ENCODE assay signal across 9 mouse cellular contexts in genomic region chr6:134981231-134982062, GRCm38 (mm10). TPM values are rescaled to one million over a fixed set of nuclear protein-coding genes. Genes with fewer than 3 reads are reported as not detected.
A peak's percentile ranks its signal among the peaks of the same experiment; 100 is the strongest.
DNase-seq lines count a peak whose midpoint lies in the region; ATAC-seq and TF ChIP-seq lines count a peak whose summit lies in the region.
"Had no signal": no experiment of that assay in that cellular context is flagged by ENCODE, and none has a peak within 500 bp of the region (broad histone marks: within the 10 kb centered on the region; RNA-seq: fewer than 3 reads in every experiment).

TSS of gene Apold1 (plus strand) at chr6:134981718.

- H3K9me3 ChIP-seq in forebrain, embryonic 14.5 days (replicated peaks; ENCODE audit: control insufficient read depth, low read length): no peaks in the 10 kb centered on the region
- no peaks in the 10 kb centered on the region for H3K9me3 ChIP-seq in hindbrain, embryonic 15.5 days

- intact Hi-C loops in gastrocnemius, adult 2 months (cut with DNase I): no loop called here

- no peaks in the 10 kb centered on the region for H3K27me3 ChIP-seq in forebrain, embryonic 14.5 days (replicated peaks; ENCODE audit: control insufficient read depth, insufficient read depth, low read length)
- H3K27me3 ChIP-seq in hindbrain, embryonic 15.5 days: no peaks in the 10 kb centered on the region
- no peaks in the 10 kb centered on the region for H3K27me3 ChIP-seq in liver, adult 2 months (ENCODE audit: control insufficient read depth, insufficient read depth, low read length)

- TF ChIP-seq POLR2A in liver, adult 2 months (IDR thresholded peaks at IDR 0.05; ENCODE audit: extremely low read depth, insufficient read depth, low read length): no peak

- H3K4me3 ChIP-seq in gastrocnemius, adult 2 months: peak within 1 kb of the TSS; percentile 80
- H3K4me3 ChIP-seq in forebrain, embryonic 14.5 days (ENCODE audit: low read depth, low read length): no peak within 1 kb of the TSS
- peak within 1 kb of the TSS; percentile 17; the same call in 1 of the 2 replicates for H3K4me3 ChIP-seq in hindbrain, embryonic 15.5 days
- H3K4me3 ChIP-seq in liver, adult 2 months (ENCODE audit: insufficient read depth, low read depth, low read length): peak within 1 kb of the TSS; percentile 31
- H3K4me3 ChIP-seq: myocyte had no signal

- H3K9ac ChIP-seq in forebrain, embryonic 14.5 days (ENCODE audit: low read length): no peak within 1 kb of the TSS
- no peak within 1 kb of the TSS for H3K9ac ChIP-seq in hindbrain, embryonic 15.5 days
- peak within 1 kb of the TSS; percentile 57 for H3K9ac ChIP-seq in liver, adult 2 months (ENCODE audit: low read depth, low read length)

- H3K27ac ChIP-seq in gastrocnemius, adult 2 months: peak within 1 kb of the TSS; percentile 87
- 0 out of 2 replicates have a peak within 1 kb of the TSS, but pooled peaks have one; percentile 5 for H3K27ac ChIP-seq in forebrain, embryonic 14.5 days (ENCODE audit: low read depth, low read length)
- 0 out of 2 replicates have a peak within 1 kb of the TSS, but pooled peaks have one; percentile 30 for H3K27ac ChIP-seq in hindbrain, embryonic 15.5 days (replicated peaks)
- H3K27ac ChIP-seq in liver, adult 2 months (replicated peaks; ENCODE audit: insufficient read depth, low read depth, low read length): peak within 1 kb of the TSS; percentile 78

- no peak for TF ChIP-seq CTCF in gastrocnemius, adult 2 months (IDR thresholded peaks at IDR 0.05)
- TF ChIP-seq CTCF in liver, adult 2 months (IDR thresholded peaks at IDR 0.05; ENCODE audit: low read depth, low read length): no peak

- DNase-seq in gastrocnemius, adult 2 months: peak; percentile 44
- DNase-seq in gastrocnemius, postnatal 4 days (ENCODE audit: low spot score in 2 of 2): no peak
- peak; percentile 35 for DNase-seq in forebrain, embryonic 14.5 days (ENCODE audit: low spot score)
- peak; percentile 40 for DNase-seq in liver, adult 2 months (ENCODE audit: extremely low read depth, low read depth, low spot score)
- peak; percentile 70 for DNase-seq in naive thymus-derived CD4-positive, alpha-beta T cell, adult 2 months (ENCODE audit: low read depth)
- DNase-seq in frontal cortex, postnatal 25 days (ENCODE audit: low spot score in 2 of 2): no peak
- DNase-seq in layer of hippocampus, postnatal 36 days: no peak

- H3K4me2 ChIP-seq in forebrain, embryonic 14.5 days (ENCODE audit: low read length): peak within 1 kb of the TSS; percentile 33
- peak within 1 kb of the TSS; percentile 46 for H3K4me2 ChIP-seq in hindbrain, embryonic 15.5 days

- peaks cover 3% of the 10 kb centered on the region; the same call in 1 of the 2 replicates for H3K4me1 ChIP-seq in forebrain, embryonic 14.5 days (ENCODE audit: control insufficient read depth, insufficient read depth, low read length)
- H3K4me1 ChIP-seq in hindbrain, embryonic 15.5 days (replicated peaks): peaks cover 24% of the 10 kb centered on the region
- H3K4me1 ChIP-seq in liver, adult 2 months (ENCODE audit: control insufficient read depth, insufficient read depth, low read length): peaks cover 5% of the 10 kb centered on the region

- ATAC-seq in forebrain, embryonic 14.5 days: no peak
- ATAC-seq in hindbrain, embryonic 15.5 days (ENCODE audit: low FRiP score, low read depth): no peak

- H3K79me2 ChIP-seq in liver, adult 2 months (ENCODE audit: control insufficient read depth, insufficient read depth, low read length): no peaks in the 10 kb centered on the region

- H3K36me3 ChIP-seq in forebrain, embryonic 14.5 days (ENCODE audit: control insufficient read depth, insufficient read depth, low read length): no peaks in the 10 kb centered on the region
- no peaks in the 10 kb centered on the region for H3K36me3 ChIP-seq in hindbrain, embryonic 15.5 days
- no peaks in the 10 kb centered on the region for H3K36me3 ChIP-seq in liver, adult 2 months (ENCODE audit: control insufficient read depth, insufficient read depth, low read length)

- 46% methylated on average over 22 of the region's 22 CpGs for WGBS in forebrain, embryonic 14.5 days
- 40% methylated on average over 22 of the region's 22 CpGs for WGBS in hindbrain, embryonic 15.5 days
- WGBS in liver, adult 2 months: 62% methylated on average over 22 of the region's 22 CpGs

RNA-seq across cellular contexts. Expression of gene Apold1, which starts in this region (rescaled TPM):
- 1 to 10 TPM; 1.0 to 5.0 TPM for total RNA-seq in gastrocnemius, adult 2 months (2021)
- total RNA-seq in gastrocnemius, postnatal 4 days (2021): 1 to 10 TPM; 7.0 to 7.6 TPM
- polyA plus RNA-seq in forebrain, embryonic 14.5 days (2014; fragmentation: Nextera tagmentation; extraction: Ambion mirVana): 3.5 and 4.8 TPM in 2 replicates
- polyA plus RNA-seq in hindbrain, embryonic 15.5 days (2015; fragmentation: Nextera tagmentation; extraction: Ambion mirVana): 3.6 and 4.1 TPM in 2 replicates
- total RNA-seq in liver, adult 2 months (2014; rRNA removed): 0.55 and 1.0 TPM in 2 replicates
- 0.40 and 0.49 TPM in 2 replicates for polyA plus RNA-seq in liver, adult 2 months (2012; rRNA removed)
- total RNA-seq in layer of hippocampus, postnatal 36 days (2021): 1 to 10 TPM; 3.1 to 3.4 TPM

Comparison
In these comparisons a context has a peak if more than half of its experiments do, and no peak if none do; other contexts are left out.
1. DNase-seq: peak in gastrocnemius, adult 2 months (single experiment), forebrain, embryonic 14.5 days (single experiment), liver, adult 2 months (single experiment) and naive thymus-derived CD4-positive, alpha-beta T cell, adult 2 months (single experiment); none in gastrocnemius, postnatal 4 days (0 of 2), frontal cortex, postnatal 25 days (0 of 2) and layer of hippocampus, postnatal 36 days (0 of 2).
2. H3K27ac ChIP-seq: peak in every context shown above with its lines; median percentile 87 in gastrocnemius, adult 2 months; 78 in liver, adult 2 months; 30 in hindbrain, embryonic 15.5 days; 5 in forebrain, embryonic 14.5 days.